Mouse (Mus musculus): ENCODE results near the gene Phkb.

Phkb gene

DNA sequence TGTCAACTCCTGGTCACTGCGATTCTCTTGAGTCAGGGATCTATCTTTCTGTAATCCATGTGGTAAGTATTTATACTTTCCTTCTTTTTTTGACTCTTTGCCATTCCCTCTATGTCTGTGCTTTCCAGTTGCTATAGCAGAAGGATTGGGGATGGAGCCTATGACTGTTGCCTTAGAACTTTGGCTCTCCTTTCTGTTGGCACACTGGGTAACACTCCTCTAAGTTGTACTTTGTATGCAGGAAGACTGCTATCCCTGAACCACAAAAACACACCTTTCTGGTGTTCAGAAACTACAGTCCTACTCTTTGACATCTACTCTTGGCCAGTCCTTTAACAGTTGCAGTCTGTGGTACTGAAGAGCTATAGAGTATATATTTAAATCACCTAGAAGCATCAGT lies 84.8 kb downstream of the Phkb start:
- CTCF ChIA-PET: no interaction called here
- POLR2A ChIA-PET: no interaction called here

DNA sequence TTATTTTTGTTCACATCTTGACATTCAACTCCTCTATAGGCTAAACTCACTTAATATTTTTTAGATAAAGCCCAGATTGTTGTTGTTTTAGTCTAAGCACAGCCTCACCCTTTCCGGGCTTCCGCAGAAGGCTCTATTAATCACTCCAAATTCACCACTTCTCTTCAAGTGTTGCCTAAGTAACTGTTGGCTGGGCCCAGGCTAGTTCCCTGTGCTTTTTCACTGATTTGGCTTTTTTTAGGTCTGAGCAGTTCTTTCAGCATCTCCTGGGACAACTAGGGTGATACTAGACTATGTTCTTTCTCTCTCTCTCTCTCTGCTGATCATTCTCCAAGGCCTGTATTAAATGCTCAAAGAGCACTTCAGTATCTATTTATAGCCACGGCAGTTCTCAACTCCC lies 85.3 kb downstream of the Phkb start:
- CTCF ChIA-PET: no interaction called here
- POLR2A ChIA-PET: no interaction called here

DNA sequence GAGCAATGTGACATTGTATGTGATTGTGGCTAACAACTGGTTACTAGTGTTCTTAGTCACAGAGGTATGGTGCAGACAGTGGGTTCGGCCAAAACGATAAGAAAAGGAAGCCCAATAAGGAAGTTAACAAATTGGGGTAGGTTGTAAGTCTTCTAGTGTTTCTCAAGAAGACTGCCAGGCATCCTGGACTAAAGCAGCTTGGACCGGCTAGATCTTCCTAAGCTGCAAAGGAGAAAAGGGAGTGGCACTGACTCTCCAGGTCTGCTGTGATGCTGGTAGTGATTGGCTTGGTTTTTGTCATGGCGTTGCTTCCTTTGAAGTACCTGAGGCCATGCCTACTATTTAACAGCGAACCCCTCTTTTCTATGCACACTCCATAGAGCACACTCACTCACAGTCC lies 95.4 kb downstream of the Phkb start:
- CTCF ChIA-PET: no interaction called here
- POLR2A ChIA-PET: interaction anchor here in 1 of 4 experiments (0.6 kb wide), 1 partner anchor 492 kb away, joined by 5 read pairs; no protein-coding TSS in a partner anchor

DNA sequence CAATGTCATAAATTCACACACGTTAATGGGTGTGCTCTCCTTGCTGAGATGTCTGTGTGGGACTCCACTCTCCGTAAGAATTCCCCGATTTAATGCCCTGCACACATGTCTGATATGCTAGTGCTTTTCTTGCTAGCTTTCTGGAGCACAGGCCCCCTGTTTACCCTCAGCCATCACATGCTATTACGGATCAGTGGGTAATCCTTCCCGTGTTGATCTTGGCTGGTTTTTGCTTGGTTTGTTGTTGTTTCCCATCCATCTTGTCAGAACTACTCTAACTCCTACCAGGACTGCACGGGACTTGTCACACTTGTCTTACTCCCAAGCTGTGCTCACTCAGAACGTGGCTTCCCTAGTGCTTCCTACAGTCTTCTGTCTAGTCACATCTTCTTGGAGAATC lies 96.6 kb downstream of the Phkb start:
- CTCF ChIA-PET: no interaction called here

DNA sequence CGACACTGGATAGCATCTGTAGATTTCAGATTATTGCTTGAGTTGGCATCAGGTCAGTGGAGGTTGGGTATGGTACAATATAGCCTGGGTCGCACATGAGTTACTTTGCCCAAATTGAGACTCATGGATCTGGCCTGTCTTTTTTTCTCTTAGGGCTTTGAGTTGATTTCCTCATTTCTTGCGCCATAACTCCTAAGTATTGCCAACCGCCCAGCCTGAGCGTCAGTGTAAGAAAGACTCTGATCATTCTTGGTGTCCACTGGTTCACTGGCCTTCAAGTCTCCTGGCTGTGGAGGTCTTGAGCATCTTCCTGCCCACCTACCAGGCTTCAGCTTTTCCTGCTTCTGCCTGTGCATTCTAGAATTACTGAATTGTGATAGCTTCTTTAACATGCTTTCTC lies 104.1 kb downstream of the Phkb start:
- ChIA-PET CTCF (interaction anchor here in 1 of 4 experiments (0.7 kb wide), 1 partner anchor 171 kb away, joined by 3 read pairs; no protein-coding TSS in a partner anchor), POLR2A (no interaction called here)

More for the DNA sequence above, 96.6 kb downstream of the Phkb start:
- POLR2A ChIA-PET: interaction anchor here in 1 of 4 experiments (1.5 kb wide), 1 partner anchor 24 kb away, joined by 3 read pairs; no protein-coding TSS in a partner anchor

DNA sequence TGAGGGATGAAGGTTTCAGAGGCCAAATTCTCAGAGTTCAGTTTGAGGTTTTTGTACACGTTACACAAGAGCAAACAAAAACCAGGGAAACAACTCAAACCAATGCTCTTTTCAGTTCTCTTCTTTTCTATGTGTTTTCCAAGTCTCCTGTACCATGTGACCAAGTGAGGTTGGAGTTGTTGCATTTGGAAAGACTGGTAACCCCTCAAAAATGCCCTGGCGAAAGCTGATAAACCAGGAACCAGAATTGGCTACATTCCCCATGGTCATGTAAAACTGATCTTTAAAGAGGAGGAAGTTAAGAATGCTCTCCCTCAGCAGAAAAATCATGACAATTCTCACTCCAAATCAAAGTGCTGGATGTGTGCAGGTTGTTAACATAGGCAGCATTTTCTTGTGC lies 117.6 kb downstream of the Phkb start:
- ChIA-PET POLR2A (no interaction called here), CTCF (no interaction called here)

DNA sequence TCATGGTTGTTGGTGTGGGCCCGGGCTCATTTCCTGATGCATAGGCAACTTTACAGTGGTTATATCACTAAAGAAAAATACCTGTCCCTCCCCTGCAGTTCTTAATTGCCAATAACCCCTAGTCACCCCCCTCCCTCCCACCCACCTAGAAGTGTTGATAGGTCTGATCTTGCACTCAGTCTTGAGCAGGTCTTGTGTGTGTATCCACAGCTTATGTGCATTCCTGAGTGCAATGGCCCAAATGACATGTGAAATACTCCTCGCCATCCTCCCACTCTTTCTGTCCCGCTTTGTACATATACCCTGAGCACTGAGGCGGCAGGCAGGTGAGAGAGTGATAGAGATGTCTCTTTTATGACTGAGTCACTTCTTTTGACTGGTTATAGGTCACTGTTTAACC lies 119.1 kb downstream of the Phkb start:
- ChIA-PET CTCF (no interaction called here), POLR2A (no interaction called here)

DNA sequence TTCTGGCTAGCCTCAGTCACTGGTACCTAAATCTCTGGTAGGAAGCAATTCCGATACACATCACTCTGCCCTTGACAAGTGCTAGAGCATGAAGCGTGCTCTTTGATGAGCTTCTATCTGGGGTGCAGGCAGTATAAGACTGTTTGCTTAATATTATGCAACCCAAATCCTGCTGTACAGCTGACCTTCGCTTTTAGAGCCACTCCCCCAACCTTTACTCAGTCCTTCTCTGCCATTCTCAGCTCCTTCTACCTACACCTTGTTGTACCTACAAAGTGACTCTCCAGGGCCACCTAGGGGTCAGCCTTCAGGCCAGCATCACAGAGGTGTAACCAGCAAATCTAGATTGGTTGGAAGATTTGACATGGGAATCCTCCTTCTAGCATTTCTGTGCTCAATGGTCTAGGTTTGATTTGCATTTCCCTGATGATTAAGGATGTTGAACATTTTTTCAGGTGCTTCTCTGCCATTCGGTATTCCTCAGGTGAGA lies 136.9 kb downstream of the Phkb start:
- POLR2A ChIA-PET: no interaction called here
- CTCF ChIA-PET: interaction anchor here in 2 of 4 experiments (0.6 to 1.1 kb wide), 5 partner anchors 43 to 505 kb away, joined by 3 to 7 read pairs (median 3); partner anchors contain the start of gene Neto2 (in 2 of the 2)

DNA sequence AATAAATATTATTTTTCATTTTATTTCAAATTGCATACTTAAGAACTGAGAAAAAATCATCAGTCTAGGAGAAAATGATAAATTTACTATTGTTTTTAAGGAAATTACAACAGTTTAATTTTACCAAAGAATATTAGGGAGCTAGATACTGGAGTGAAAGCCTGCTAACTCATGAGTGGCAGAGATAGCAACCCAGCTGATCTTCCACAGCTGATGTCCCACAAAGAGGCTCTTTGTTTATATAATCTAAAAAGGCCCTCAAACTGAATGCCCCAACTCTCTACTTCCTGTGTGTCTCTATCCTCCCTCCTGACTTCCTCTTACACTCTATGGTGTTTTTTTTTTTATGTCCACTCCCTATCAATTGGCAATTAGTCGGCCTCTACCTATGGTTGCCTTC lies 152.2 kb downstream of the Phkb start:
- POLR2A ChIA-PET: interaction anchor here in 1 of 4 experiments (0.6 to 0.9 kb wide), 2 partner anchors 493 to 1678 kb away, joined by 3 read pairs; no protein-coding TSS in a partner anchor

DNA sequence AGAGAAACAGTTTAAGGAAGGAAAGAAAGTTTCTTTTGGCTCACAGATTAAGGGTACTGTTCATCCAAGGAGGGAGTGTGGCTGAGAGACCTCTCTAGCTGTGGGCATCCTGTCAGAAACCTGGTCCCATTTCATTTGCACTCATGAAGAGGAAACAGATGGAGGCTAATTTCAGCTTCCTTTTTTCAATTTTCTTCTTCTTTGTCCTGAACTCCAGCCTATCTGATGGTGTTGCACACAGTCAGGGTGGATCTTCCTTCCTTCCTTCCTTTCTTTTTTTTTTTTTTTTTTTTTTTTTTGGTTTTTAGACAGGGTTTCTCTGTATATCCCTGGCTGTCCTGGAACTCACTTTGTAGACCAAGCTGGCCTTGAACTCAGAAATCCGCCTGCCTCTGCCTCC lies 152.9 kb downstream of the Phkb start:
- ChIA-PET POLR2A (interaction anchor here in 1 of 4 experiments (0.9 kb wide), 1 partner anchor 492 kb away, joined by 3 read pairs; no protein-coding TSS in a partner anchor), CTCF (no interaction called here)

More for the DNA sequence above, 152.2 kb downstream of the Phkb start:
- CTCF ChIA-PET: no interaction called here

DNA sequence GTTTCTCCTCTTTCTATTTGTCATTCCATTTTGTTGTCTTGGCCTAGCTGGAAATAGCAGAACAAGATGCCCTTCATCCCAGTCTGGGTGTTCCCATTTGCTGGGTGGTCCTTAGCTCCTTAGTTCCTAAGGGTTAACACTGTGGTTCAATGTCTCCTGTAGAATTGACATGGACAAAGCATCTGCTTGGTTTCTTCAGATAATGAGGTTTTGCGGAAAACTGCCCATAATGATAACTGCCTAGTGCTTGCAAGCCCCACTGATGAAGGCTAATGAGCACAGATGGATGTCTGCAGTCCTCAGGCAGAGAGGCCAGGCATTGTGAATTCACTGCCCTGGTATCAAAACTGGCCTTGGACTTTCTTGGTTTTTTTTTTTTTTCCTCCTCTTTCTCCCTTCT lies 155.2 kb downstream of the Phkb start:
- ChIA-PET CTCF (no interaction called here), POLR2A (interaction anchor here in 1 of 4 experiments (0.9 kb wide), 1 partner anchor 296 kb away, joined by 3 read pairs; the partner anchor contains the start of gene Neto2)

DNA sequence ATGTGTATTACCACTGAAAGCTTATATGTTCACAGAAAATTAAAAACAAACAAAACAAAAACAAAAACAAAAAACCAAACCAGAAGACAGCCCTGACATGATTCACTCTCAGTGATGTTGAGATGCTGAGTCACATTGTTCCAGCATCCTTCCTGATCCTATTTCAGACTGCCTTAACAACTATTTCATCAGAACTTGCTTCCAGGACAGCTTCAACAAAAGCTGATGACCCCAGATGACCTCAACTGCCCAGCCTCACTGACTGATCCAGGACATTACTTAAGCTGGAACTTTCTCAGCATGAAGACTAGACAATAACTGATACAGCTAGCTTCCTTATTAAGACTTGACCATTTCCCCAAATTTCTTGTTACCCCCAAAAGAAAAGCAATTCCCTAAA lies 165.7 kb downstream of the Phkb start:
- ChIA-PET CTCF (no interaction called here), POLR2A (no interaction called here)

DNA sequence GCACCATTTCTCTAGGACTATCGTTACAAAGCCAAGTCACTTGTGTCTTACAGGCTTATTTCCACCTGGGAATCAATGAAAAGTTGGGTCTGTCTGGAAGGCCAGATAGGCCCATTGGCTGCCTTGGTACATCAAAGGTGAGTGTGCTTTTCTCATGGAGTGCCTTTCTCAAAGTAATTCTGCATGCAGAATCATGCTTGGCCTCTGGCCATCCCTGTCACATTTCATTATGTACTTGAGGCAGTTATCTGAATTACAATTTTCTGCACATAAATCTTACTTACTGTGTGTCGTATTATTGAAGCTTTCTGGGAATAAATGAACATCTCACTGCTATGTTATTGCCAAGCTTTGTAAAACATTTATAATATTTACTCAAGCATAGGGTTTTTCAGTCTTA lies 176.0 kb downstream of the Phkb start:
- ChIA-PET POLR2A (no interaction called here), CTCF (no interaction called here)

DNA sequence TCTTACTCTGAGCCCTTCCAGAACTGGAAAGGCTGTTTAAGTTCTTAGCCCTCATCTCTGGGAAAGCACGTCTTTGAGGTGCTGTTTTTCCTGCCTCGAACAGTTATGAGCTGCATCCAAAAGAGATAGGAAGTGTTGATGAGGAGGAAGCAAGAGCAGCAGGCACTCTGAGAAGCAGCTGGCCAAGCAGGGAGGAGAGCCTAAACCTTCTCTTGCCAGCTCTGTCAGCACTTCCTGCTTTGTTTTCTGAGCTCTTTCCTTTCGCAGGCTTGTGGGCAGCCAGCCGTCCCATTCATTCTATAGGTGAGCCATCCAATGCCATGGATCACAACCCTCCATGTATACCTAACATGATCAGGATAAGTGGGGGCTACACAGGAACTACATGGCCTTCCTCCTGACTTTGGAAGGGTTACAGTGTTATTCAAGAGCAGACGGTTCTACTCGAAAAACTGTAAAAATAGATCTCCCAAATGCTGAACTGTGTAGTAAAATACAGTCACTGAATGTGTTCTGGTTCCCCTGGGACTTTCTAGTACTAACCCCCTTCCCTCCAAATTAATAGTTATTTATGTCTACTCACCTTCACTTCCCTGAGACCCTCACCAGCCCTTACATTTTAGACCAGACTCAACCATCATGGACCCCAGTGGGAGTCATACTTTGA lies 188.0 kb downstream of the Phkb start:
- ChIA-PET POLR2A (interaction anchor here in 1 of 4 experiments (1.1 kb wide), 1 partner anchor 188 kb away, joined by 3 read pairs; the partner anchor contains the start of genes Itfg1 and Phkb), CTCF (no interaction called here)

DNA sequence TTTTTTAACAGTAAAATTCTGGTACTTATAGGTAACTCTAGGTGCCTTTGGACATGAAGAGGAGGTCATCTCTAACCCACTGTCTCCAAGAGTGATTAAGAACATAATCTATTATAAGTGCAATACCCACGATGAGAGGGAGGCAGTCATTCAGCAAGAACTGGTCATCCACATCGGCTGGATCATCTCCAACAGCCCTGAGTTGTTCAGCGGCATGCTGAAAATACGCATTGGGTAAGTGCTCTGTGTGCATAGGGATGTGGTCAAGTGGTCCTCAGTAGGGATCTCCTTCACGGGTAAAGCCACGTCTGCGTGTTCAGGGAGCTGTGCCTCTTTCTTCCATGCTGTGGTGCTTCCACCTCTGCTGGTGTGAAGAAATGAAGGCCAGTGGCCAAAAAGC lies 188.7 kb downstream of the Phkb start:
- POLR2A ChIA-PET: no interaction called here
- CTCF ChIA-PET: no interaction called here

DNA sequence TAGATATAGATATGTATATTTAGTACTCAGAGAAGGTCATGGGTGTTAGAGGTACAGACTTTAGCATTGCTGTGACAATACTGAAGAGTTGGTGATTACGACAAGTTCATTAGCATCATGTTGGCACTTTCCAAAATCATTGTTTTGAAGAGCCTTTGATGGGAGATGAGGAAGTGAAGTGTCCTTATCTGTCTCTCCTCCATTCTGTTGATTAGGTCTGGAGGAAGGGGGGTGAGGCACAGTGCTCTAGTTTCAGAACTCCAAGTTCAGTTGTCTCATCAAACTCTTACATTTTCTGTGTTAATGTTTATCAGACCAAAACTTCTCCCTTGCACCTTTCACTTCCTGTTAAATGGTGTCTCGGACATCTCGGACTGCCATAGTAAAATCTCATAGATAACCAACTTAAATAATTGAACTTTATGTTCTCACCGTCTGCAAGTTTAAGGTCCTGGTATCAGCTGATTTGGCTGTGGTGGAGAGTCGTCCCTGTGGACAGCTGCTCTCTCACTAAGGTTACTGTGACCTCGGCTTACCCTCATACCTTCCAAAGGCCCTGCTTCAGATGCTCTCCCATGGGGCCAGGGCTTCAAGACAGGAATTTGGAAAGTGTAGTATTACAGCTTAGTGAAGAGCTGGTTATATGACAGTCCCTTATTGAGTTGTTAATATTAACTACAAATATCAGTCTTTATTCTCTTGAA lies 194.1 kb downstream of the Phkb start:
- ChIA-PET CTCF (no interaction called here), POLR2A (no interaction called here)

DNA sequence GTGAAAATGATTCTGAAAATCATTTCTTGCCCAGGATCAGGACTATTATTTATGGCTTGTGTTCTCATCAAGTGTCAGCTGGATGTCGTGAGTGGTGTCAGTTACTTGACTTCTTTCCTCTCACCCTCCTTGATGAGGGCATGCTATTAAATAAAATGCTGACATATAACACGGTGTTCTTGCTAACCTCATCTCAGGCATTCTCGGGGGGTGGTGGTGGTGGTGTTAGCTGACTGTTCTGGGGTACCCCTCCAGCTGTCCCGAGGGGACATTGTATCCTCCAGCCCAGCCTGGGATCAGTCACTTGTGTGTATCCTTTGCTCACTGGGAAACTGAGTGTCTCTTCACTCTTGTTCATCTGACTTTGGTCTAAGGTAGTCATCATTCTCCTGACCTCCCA lies 194.6 kb downstream of the Phkb start:
- ChIA-PET CTCF (no interaction called here), POLR2A (no interaction called here)

DNA sequence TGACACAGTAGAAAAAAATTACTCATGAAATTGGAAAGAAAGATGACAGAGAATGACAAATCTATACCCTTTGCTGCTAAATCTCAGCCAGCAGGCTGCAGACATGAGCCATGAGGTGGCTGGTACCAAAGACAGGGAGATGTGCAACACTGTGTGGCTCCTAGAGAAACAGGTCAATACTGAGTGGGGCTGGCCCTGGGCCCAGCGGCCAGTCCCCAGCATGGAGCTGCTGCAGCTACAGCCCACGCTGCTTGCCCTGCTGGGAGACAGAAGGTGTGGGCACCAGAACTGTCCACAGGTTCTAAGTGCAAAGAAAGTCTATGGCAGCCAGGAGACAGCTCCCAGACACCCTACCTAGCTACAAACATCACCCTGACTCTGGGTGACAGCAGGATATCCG lies 197.7 kb downstream of the Phkb start:
- ChIA-PET POLR2A (no interaction called here), CTCF (no interaction called here)

DNA sequence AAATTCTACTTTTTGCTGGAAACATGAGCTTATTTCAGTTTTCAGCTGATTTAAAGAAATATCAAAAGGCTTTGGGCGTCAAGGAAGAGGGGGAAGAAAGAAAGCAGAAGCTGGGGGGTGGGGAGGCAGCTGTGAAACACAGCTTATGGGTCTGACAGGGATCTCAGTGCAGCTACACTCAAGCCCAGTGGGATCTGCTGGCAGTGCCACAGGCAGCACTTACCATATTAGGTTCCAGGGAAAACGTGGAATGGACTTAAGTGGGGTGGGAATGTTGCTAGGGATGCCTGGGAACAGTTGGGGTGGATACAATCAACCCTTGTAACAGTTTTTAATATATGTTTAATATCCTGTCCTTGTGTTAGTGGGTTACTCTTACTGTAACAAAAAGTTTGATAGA lies 201.3 kb downstream of the Phkb start:
- ChIA-PET POLR2A (interaction anchor here in 1 of 4 experiments (0.7 kb wide), 1 partner anchor 27 kb away, joined by 4 read pairs; no protein-coding TSS in a partner anchor), CTCF (no interaction called here)

DNA sequence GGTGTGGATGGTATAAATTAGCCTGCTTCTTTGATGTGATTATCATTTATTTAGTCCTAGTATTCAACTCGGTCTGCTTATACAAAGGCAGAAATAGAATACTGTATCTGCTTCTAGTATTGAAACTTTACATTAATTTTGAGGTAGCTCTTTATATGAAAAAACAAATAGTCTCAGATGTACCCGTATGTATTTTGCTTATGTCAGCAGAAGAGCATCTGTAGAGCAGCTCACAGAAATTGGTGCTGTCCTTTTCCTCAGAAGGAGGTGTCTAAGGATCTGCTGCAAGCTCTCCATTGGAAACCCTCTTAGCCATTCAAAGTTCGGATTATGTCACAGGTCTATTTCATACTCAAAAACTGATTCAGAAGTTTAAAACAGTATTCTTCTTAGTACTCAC lies 210.1 kb downstream of the Phkb start:
- ChIA-PET CTCF (no interaction called here), POLR2A (no interaction called here)

DNA sequence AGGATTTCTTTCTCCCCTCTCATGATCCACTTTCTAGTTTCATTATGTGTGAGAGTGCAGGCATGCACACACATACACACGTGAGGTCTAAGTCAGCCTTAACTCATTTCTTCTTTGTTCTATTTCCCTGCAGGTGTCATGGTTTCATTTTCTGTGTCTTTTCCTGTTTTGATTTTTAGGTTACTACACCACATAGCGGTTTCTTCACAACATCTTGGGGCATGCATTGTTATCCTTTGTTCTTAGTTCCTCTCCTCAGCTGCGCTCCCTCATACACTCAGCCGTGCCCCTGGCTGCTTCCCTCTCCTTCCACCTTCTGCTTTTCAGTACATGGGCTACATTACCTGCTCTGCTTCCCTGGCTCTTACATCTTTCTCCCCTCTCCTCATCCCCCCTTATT lies 211.2 kb downstream of the Phkb start:
- ChIA-PET POLR2A (no interaction called here), CTCF (no interaction called here)
